Mouse (Mus musculus): ENCODE results near the gene Efnb1. TPM values are rescaled to one million over a fixed set of nuclear protein-coding genes. Genes with fewer than 3 reads are reported as not detected.

Gene Efnb1
- polyA plus RNA-seq, 1 experiment from 2014 or later: 20.0 TPM

- Histone ChIP-seq H3K4me2 (no peak overlapping the region), H3K9ac (no peak overlapping the region), H3K9me3 (replicated peaks) (no peaks in the 10 kb centered on the region), H3K4me3 (no peak overlapping the region), H3K36me3 (no peaks in the 10 kb centered on the region), H3K4me1 (replicated peaks) (peaks cover 9% of the 10 kb centered on the region), H3K27ac (no peak overlapping the region), H3K27me3 (peaks cover 3% of the 10 kb centered on the region)
- WGBS: 81% methylated on average over 5 of the region's 5 CpGs
- no peak for ATAC-seq (replicated peaks; ENCODE audit: insufficient number of reproducible peaks, insufficient read depth, low FRiP score, low read depth)
These were observed 18.4 kb downstream of the Efnb1 start for GRCm38 (mm10) chrX:99154358-99154757.

GRCm38 (mm10) chrX:99159020-99159419 lies 23.1 kb downstream of the Efnb1 start:
- ATAC-seq (replicated peaks; ENCODE audit: insufficient number of reproducible peaks, insufficient read depth, low FRiP score, low read depth): peak; percentile 77; the same call in 1 of the 2 replicates
- WGBS: 54% methylated on average over 8 of the region's 8 CpGs
- H3K27me3 ChIP-seq: peaks cover 15% of the 10 kb centered on the region
- no peak overlapping the region for H3K4me3 ChIP-seq
- H3K4me1 ChIP-seq (replicated peaks): peaks cover 6% of the 10 kb centered on the region
- H3K36me3 ChIP-seq: no peaks in the 10 kb centered on the region
- no peak overlapping the region for H3K4me2 ChIP-seq
- no peak overlapping the region for H3K27ac ChIP-seq
- no peaks in the 10 kb centered on the region for H3K9me3 ChIP-seq (replicated peaks)
- H3K9ac ChIP-seq: no peak overlapping the region

DNA sequence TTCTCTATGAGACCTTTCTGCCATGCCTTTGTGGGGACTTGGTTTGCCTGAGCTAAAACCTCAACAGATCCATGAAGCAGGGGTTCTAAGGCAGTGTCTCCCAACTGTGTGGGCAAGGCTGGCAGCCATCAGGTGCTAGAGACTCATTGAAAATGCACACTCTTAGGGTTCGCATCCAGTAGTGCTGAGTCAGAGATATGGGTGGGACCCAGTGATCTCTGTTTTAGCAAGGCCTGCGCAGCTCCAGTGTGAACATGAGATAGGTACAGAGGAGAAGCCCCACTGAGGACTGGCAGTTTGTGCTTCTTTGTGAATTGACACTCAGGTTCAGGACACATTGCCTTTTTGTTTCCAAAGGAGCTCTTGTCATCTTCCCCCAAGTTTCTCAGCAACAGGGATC lies 28.2 kb downstream of the Efnb1 start:
- Histone ChIP-seq H3K9me3 (replicated peaks) (no peaks in the 10 kb centered on the region), H3K27ac (no peak overlapping the region), H3K4me3 (no peak overlapping the region), H3K36me3 (no peaks in the 10 kb centered on the region), H3K9ac (no peak overlapping the region), H3K27me3 (0 out of 2 replicates have a peak, but pooled peaks cover 15% of the 10 kb centered on the region), H3K4me1 (replicated peaks) (no peaks in the 10 kb centered on the region), H3K4me2 (no peak overlapping the region)
- ATAC-seq (replicated peaks; ENCODE audit: insufficient number of reproducible peaks, insufficient read depth, low FRiP score, low read depth): no peak
- WGBS: 91% methylated on average over 2 of the region's 2 CpGs

DNA sequence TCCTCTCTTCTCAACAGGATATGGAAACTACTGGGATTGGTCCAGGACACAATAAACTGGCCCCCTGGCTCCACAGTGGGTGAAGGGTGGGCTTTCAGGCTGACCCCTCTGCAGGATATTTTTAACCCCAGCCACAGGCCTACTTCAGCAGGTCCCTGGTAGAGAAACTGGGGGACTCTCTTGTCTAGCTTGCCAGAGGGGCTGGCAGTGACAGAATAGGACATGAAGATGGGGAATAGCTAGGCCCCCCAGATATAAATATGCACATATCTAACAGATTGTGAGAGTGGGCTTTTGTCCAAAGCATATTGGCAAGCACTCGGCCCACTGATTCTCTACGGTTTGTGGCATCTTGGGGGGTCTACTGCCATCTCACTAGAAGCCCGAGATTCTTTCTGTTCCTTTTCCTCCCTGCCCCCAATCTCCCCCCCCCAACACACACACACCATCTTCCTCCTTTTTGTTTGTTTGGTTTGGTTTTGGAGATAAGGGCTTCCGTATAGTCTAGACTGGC lies 29.0 kb downstream of the Efnb1 start:
- H3K27ac ChIP-seq: no peak overlapping the region
- no peak overlapping the region for H3K9ac ChIP-seq
- no peaks in the 10 kb centered on the region for H3K9me3 ChIP-seq (replicated peaks)
- no peak for ATAC-seq (replicated peaks; ENCODE audit: insufficient number of reproducible peaks, insufficient read depth, low FRiP score, low read depth)
- H3K36me3 ChIP-seq: no peaks in the 10 kb centered on the region
- no peak overlapping the region for H3K4me2 ChIP-seq
- no peaks in the 10 kb centered on the region for H3K4me1 ChIP-seq (replicated peaks)
- WGBS: 50% methylated on average over 4 of the region's 4 CpGs
- H3K4me3 ChIP-seq: no peak overlapping the region
- H3K27me3 ChIP-seq: 0 out of 2 replicates have a peak, but pooled peaks cover 12% of the 10 kb centered on the region

DNA sequence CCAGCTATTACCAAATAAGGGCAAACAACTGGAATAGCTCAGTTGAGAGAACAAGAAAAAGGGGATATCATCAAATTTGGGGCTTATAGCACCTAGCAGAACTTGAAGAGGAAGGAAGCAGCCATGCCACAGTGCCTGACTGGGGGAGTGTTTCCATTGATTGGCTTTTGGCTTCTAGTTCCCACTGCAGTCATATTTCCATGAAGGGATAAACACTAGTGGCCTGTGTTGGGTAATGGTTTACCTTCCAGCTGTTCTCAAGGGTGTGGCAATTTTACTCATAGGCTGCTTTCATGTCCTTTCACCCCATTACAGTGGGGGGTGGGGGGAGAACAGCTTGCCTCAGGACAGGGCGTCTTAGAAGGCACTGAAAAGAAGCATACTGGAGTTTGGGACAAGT lies 31.1 kb downstream of the Efnb1 start:
- Histone ChIP-seq H3K4me2 (no peak overlapping the region), H3K27me3 (peaks cover 11% of the 10 kb centered on the region; the same call in 1 of the 2 replicates), H3K9me3 (replicated peaks) (no peaks in the 10 kb centered on the region), H3K4me3 (no peak overlapping the region), H3K4me1 (replicated peaks) (no peaks in the 10 kb centered on the region), H3K27ac (no peak overlapping the region), H3K9ac (no peak overlapping the region), H3K36me3 (no peaks in the 10 kb centered on the region)
- WGBS: 88% methylated on average over 1 of the region's 1 CpGs
- ATAC-seq (replicated peaks; ENCODE audit: insufficient number of reproducible peaks, insufficient read depth, low FRiP score, low read depth): no peak

DNA sequence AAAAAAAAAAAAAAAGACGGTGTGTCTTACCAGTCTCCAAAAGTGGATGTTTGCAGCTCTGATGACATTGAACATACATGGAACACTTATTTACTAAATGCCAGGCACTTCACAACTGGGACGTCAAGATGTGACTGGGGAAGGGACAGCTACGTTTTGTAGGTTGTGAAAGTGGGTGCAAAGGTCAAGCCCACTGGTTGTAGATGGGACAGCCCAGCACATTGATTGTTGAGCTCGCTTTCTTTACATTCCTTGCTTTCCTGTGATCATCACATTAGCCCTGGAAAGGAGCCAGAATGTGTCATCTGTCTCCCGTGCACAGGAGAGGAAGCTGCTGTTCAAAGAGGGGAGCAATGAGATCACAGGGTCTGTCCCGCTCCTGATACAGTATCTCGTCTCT lies 31.6 kb downstream of the Efnb1 start:
- no peak overlapping the region for H3K4me2 ChIP-seq
- no peak overlapping the region for H3K9ac ChIP-seq
- H3K4me3 ChIP-seq: no peak overlapping the region
- H3K9me3 ChIP-seq (replicated peaks): no peaks in the 10 kb centered on the region
- 54% methylated on average over 7 of the region's 7 CpGs for WGBS
- no peaks in the 10 kb centered on the region for H3K36me3 ChIP-seq
- H3K27me3 ChIP-seq: peaks cover 10% of the 10 kb centered on the region
- H3K4me1 ChIP-seq (replicated peaks): no peaks in the 10 kb centered on the region
- H3K27ac ChIP-seq: no peak overlapping the region
- ATAC-seq (replicated peaks; ENCODE audit: insufficient number of reproducible peaks, insufficient read depth, low FRiP score, low read depth): no peak

DNA sequence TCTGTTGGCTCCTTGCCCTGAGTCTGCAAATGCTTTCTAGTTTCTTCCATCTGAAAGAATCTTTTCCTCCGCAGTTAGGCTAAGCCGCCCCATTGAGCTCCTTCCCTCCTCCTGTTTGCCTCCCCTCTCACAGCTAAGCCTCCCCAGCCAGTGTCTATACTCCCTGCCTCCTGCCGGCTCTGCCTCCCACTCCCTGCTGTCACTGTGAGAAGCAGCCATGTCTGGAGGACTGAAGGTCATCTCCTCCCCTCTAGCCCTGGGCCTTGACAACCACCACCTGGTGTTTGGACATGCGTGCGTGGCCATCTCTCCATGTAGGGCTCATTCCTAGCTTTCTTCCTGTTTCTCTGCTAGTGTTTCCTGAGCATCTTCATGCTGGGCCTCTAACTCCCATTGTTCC lies 36.4 kb downstream of the Efnb1 start:
- Histone ChIP-seq H3K4me2 (no peak overlapping the region), H3K4me3 (no peak overlapping the region), H3K4me1 (replicated peaks) (0 out of 2 replicates have a peak, but pooled peaks cover 2% of the 10 kb centered on the region), H3K36me3 (no peaks in the 10 kb centered on the region), H3K9me3 (replicated peaks) (no peaks in the 10 kb centered on the region), H3K27me3 (peaks cover 17% of the 10 kb centered on the region), H3K9ac (no peak overlapping the region), H3K27ac (no peak overlapping the region)
- ATAC-seq (replicated peaks; ENCODE audit: insufficient number of reproducible peaks, insufficient read depth, low FRiP score, low read depth): peak; percentile 27; the same call in 1 of the 2 replicates
- 46% methylated on average over 5 of the region's 5 CpGs for WGBS

DNA sequence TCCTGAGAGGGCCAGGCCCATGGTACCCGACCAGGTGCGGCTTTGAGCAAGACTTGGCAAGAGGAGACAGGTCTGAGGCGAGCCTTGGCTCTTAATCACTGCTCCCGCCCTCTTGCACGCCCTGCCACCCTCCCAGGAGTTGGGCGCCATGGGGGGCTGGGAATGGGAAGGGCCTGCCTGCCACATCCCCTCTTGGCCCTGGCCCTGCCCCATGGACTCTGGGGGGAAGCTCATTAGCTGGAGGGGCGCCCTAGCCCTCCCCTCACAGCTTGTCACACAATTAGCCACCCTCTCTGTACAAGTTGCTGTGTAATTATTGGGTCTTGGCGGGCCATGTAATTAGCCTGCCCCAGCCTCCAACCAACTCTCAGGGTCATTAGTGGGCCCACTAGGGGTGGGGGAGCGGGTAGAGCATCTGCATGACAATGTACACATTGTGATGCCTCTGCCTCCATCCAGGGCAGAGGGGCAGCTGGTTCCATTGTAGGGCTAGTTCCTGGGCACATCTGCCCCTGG lies 49.2 kb downstream of the Efnb1 start:
- Histone ChIP-seq H3K9me3 (replicated peaks) (no peaks in the 10 kb centered on the region), H3K27ac (no peak overlapping the region), H3K36me3 (no peaks in the 10 kb centered on the region), H3K4me2 (no peak overlapping the region), H3K9ac (no peak overlapping the region), H3K4me1 (replicated peaks) (no peaks in the 10 kb centered on the region), H3K27me3 (peaks cover 43% of the 10 kb centered on the region), H3K4me3 (no peak overlapping the region)
- WGBS: 76% methylated on average over 9 of the region's 9 CpGs
- ATAC-seq (replicated peaks; ENCODE audit: insufficient number of reproducible peaks, insufficient read depth, low FRiP score, low read depth): no peak

- Histone ChIP-seq H3K9me3 (replicated peaks) (no peaks in the 10 kb centered on the region), H3K27me3 (peaks cover 45% of the 10 kb centered on the region), H3K9ac (no peak overlapping the region), H3K36me3 (no peaks in the 10 kb centered on the region), H3K4me3 (no peak overlapping the region), H3K4me1 (replicated peaks) (no peaks in the 10 kb centered on the region), H3K4me2 (no peak overlapping the region), H3K27ac (no peak overlapping the region)
- ATAC-seq (replicated peaks; ENCODE audit: insufficient number of reproducible peaks, insufficient read depth, low FRiP score, low read depth): no peak
- 54% methylated on average over 10 of the region's 10 CpGs for whole genome bisulfite sequencing
These were observed 50.8 kb downstream of the Efnb1 start for GRCm38 (mm10) chrX:99186497-99187435.

GRCm38 (mm10) chrX:99191441-99192087 lies 55.6 kb downstream of the Efnb1 start:
- WGBS: 59% methylated on average over 10 of the region's 10 CpGs

GRCm38 (mm10) chrX:99196910-99197309 lies 61.0 kb downstream of the Efnb1 start:
- no peaks in the 10 kb centered on the region for H3K36me3 ChIP-seq
- H3K9me3 ChIP-seq (replicated peaks): no peaks in the 10 kb centered on the region
- H3K4me1 ChIP-seq (replicated peaks): peaks cover 36% of the 10 kb centered on the region
- H3K4me2 ChIP-seq: no peak overlapping the region
- ATAC-seq (replicated peaks; ENCODE audit: insufficient number of reproducible peaks, insufficient read depth, low FRiP score, low read depth): no peak
- H3K9ac ChIP-seq: no peak overlapping the region
- peaks cover 6% of the 10 kb centered on the region; the same call in 1 of the 2 replicates for H3K27me3 ChIP-seq
- H3K27ac ChIP-seq: no peak overlapping the region
- H3K4me3 ChIP-seq: no peak overlapping the region
- 38% methylated on average over 9 of the region's 9 CpGs for WGBS

More at GRCm38 (mm10) chrX:99191441-99192087, 55.6 kb downstream of the Efnb1 start:
- Histone ChIP-seq H3K9ac (no peak overlapping the region), H3K27me3 (peaks cover 23% of the 10 kb centered on the region), H3K36me3 (no peaks in the 10 kb centered on the region), H3K9me3 (replicated peaks) (no peaks in the 10 kb centered on the region), H3K4me3 (no peak overlapping the region), H3K4me2 (no peak overlapping the region), H3K27ac (no peak overlapping the region), H3K4me1 (replicated peaks) (peaks cover under 1% of the 10 kb centered on the region; the same call in 1 of the 2 replicates)
- no peak for ATAC-seq (replicated peaks; ENCODE audit: insufficient number of reproducible peaks, insufficient read depth, low FRiP score, low read depth)

All from heart, embryonic 15.5 days (tissue).